Mouse (Mus musculus): ENCODE results near the gene Fads1.

- TF ChIP-seq CTCF (IDR thresholded peaks at IDR 0.05; ENCODE audit: extremely low read depth, insufficient read depth, low read length) (no peak), POLR2A (IDR thresholded peaks at IDR 0.05; ENCODE audit: extremely low read depth, insufficient read depth, low read length) (no peak)
These were observed 22.4 kb downstream of the Fads1 start for GRCm38 (mm10) chr19:10205051-10205450.
